Mouse (Mus musculus): ENCODE results near the gene Sde2.

DNA sequence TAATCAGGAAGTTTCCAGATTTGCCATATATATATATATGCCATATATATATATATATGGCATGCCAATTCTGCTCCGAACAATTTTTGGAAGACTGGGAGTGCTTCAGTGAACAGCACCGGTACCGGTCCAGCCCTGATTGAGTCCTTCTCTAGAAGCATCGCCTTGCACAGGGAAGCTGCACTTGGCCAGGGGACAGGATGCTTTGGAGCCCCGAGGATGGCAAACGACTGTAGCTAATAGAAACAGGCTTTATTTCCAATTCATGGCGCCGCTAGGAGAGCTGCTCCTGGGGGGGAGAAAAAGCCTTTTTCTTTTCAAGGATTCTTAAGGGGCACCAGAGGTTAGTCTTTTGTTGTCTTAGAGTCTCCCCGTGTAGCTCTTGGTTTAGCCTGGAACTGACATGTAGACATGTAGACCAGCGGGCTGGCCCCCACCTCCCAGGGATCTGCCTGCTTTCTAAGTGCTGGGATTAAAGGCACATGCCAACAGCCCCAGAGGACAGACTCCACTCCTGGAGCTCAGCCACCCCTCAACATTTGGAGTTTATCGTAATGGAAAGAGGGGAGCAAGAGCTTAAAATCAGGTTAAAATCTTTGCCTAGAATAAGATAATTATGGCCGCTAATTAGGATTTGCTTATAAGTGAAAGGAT lies 35.4 kb upstream of the Sde2 start:
- TF ChIP-seq FLI1 (IDR thresholded peaks at IDR 0.05; ENCODE audit: low read length) = no peak
- TF ChIP-seq GATA1 (IDR thresholded peaks at IDR 0.05; ENCODE audit: borderline replicate concordance, low read length) = no peak

Measured in megakaryocyte, embryonic 14.5 days (primary cell).